Comparison of ENCODE assay signal across 13 mouse cellular contexts in genomic region chr2:127991656-127992055, GRCm38 (mm10).
DNase-seq lines count a peak whose midpoint lies in the region; ATAC-seq and TF ChIP-seq lines count a peak whose summit lies in the region.
"Had no signal": no experiment of that assay in that cellular context is flagged by ENCODE, and none has a peak within 500 bp of the region (broad histone marks: within the 10 kb centered on the region; RNA-seq: fewer than 3 reads in every experiment).

No protein-coding gene starts in this region.

- H3K27me3 ChIP-seq in heart, adult 2 months (ENCODE audit: control insufficient read depth, insufficient read depth, low read length) = no peaks in the 10 kb centered on the region
- no peaks in the 10 kb centered on the region for H3K27me3 ChIP-seq in heart, embryonic 11.5 days (ENCODE audit: control insufficient read depth, insufficient read depth, low read length)
- no peaks in the 10 kb centered on the region for H3K27me3 ChIP-seq in midbrain, embryonic 11.5 days (ENCODE audit: control insufficient read depth, insufficient read depth, low read length)
- H3K27me3 ChIP-seq: forebrain, embryonic 13.5 days; hindbrain, embryonic 15.5 days; liver, embryonic 12.5 days; midbrain, embryonic 15.5 days; stomach, embryonic 15.5 days had no signal

- TF ChIP-seq CTCF in heart, adult 2 months (IDR thresholded peaks at IDR 0.05) = no peak

- H3K36me3 ChIP-seq in heart, adult 2 months (ENCODE audit: control insufficient read depth, insufficient read depth, low read length) = no peaks in the 10 kb centered on the region
- H3K36me3 ChIP-seq in heart, embryonic 11.5 days (ENCODE audit: control insufficient read depth, insufficient read depth, low read length) = no peaks in the 10 kb centered on the region
- no peaks in the 10 kb centered on the region for H3K36me3 ChIP-seq in midbrain, embryonic 11.5 days (ENCODE audit: control insufficient read depth, insufficient read depth, low read length)
- H3K36me3 ChIP-seq: hindbrain, embryonic 15.5 days; liver, embryonic 12.5 days; midbrain, embryonic 15.5 days; stomach, embryonic 15.5 days had no signal

- TF ChIP-seq POLR2A in heart, adult 2 months (IDR thresholded peaks at IDR 0.05; ENCODE audit: insufficient read depth, low read depth, low read length) = no peak

- no peak overlapping the region for H3K9ac ChIP-seq in heart, adult 2 months (ENCODE audit: low read depth, low read length)
- no peak overlapping the region for H3K9ac ChIP-seq in heart, embryonic 11.5 days (ENCODE audit: low read depth, low read length)
- H3K9ac ChIP-seq in midbrain, embryonic 11.5 days (ENCODE audit: low read length) = no peak overlapping the region
- H3K9ac ChIP-seq: forebrain, embryonic 13.5 days; hindbrain, embryonic 15.5 days; liver, embryonic 12.5 days; midbrain, embryonic 15.5 days; stomach, embryonic 15.5 days had no signal

- H3K4me3 ChIP-seq in heart, adult 2 months = no peak overlapping the region
- H3K4me3 ChIP-seq in heart, embryonic 11.5 days (ENCODE audit: low read depth, low read length) = no peak overlapping the region
- no peak overlapping the region for H3K4me3 ChIP-seq in midbrain, embryonic 11.5 days (ENCODE audit: low read depth, low read length)
- H3K4me3 ChIP-seq: forebrain, embryonic 13.5 days; hindbrain, embryonic 15.5 days; liver, embryonic 12.5 days; midbrain, embryonic 15.5 days; stomach, embryonic 15.5 days had no signal

- intact Hi-C loops in heart, adult 2 months (cut with DNase I) = no loop called here
- intact Hi-C loops in heart, postnatal 10 days (cut with DNase I) = no loop called here

- DNase-seq in heart, adult 2 months = peak; percentile 43 to 56
- peak; percentile 38 for DNase-seq in gastrocnemius, postnatal 25 days
- peak; percentile 42 to 45 for DNase-seq in heart, postnatal 10 days
- DNase-seq in lung, postnatal 14 days = peak; percentile 40
- no peak for DNase-seq in cerebellum, adult 11-12 months
- no peak for DNase-seq in midbrain, embryonic 11.5 days (ENCODE audit: low spot score, missing footprints)
- DNase-seq: layer of hippocampus, postnatal 36 days had no signal

- no peaks in the 10 kb centered on the region for H3K9me3 ChIP-seq in heart, embryonic 11.5 days (replicated peaks; ENCODE audit: control insufficient read depth, low read length)
- no peaks in the 10 kb centered on the region for H3K9me3 ChIP-seq in midbrain, embryonic 11.5 days (ENCODE audit: control insufficient read depth, low read length)
- H3K9me3 ChIP-seq: forebrain, embryonic 13.5 days; hindbrain, embryonic 15.5 days; liver, embryonic 12.5 days; midbrain, embryonic 15.5 days; stomach, embryonic 15.5 days had no signal

- TF ChIP-seq EP300 in heart, adult 2 months (IDR thresholded peaks at IDR 0.05; ENCODE audit: insufficient read depth, low read depth, low read length) = no peak

- no peak overlapping the region for H3K4me2 ChIP-seq in heart, embryonic 11.5 days
- H3K4me2 ChIP-seq in midbrain, embryonic 11.5 days = no peak overlapping the region
- H3K4me2 ChIP-seq: forebrain, embryonic 13.5 days; hindbrain, embryonic 15.5 days; liver, embryonic 12.5 days; midbrain, embryonic 15.5 days; stomach, embryonic 15.5 days had no signal

- no peak for ATAC-seq in heart, embryonic 11.5 days (replicated peaks; ENCODE audit: insufficient number of reproducible peaks, low FRiP score, low TSS enrichment)
- ATAC-seq in midbrain, embryonic 11.5 days (ENCODE audit: low FRiP score) = no peak
- ATAC-seq: forebrain, embryonic 13.5 days; liver, embryonic 12.5 days; midbrain, embryonic 15.5 days had no signal

- H3K27ac ChIP-seq in heart, adult 2 months = no peak overlapping the region
- H3K27ac ChIP-seq in heart, embryonic 11.5 days (ENCODE audit: low read depth, low read length) = no peak overlapping the region
- no peak overlapping the region for H3K27ac ChIP-seq in midbrain, embryonic 11.5 days (ENCODE audit: low read depth, low read length)
- H3K27ac ChIP-seq: forebrain, embryonic 13.5 days; hindbrain, embryonic 15.5 days; liver, embryonic 12.5 days; midbrain, embryonic 15.5 days; stomach, embryonic 15.5 days had no signal

- H3K79me2 ChIP-seq in heart, adult 2 months (replicated peaks; ENCODE audit: control insufficient read depth, insufficient read depth, low read length) = no peaks in the 10 kb centered on the region

- H3K4me1 ChIP-seq in heart, adult 2 months (ENCODE audit: control insufficient read depth, insufficient read depth, low read length) = 0 out of 2 replicates have a peak, but pooled peaks cover 1% of the 10 kb centered on the region
- H3K4me1 ChIP-seq in heart, embryonic 11.5 days (ENCODE audit: control insufficient read depth, insufficient read depth, low read length) = no peaks in the 10 kb centered on the region
- no peaks in the 10 kb centered on the region for H3K4me1 ChIP-seq in midbrain, embryonic 11.5 days (ENCODE audit: control insufficient read depth, insufficient read depth, low read length)
- H3K4me1 ChIP-seq: forebrain, embryonic 13.5 days; hindbrain, embryonic 15.5 days; liver, embryonic 12.5 days; midbrain, embryonic 15.5 days; stomach, embryonic 15.5 days had no signal

- 60% methylated on average over 1 of the region's 1 CpGs for WGBS in heart, adult 2 months
- 79% methylated on average over 1 of the region's 1 CpGs for whole genome bisulfite sequencing in heart, embryonic 11.5 days (ENCODE audit: insufficient replicate concordance)
- 82% methylated on average over 1 of the region's 1 CpGs for WGBS in midbrain, embryonic 11.5 days

Comparison
In these comparisons a context has a peak if more than half of its experiments do, and no peak if none do; other contexts are left out.
1. DNase-seq: peak in heart, adult 2 months (2 of 2), gastrocnemius, postnatal 25 days (single experiment), heart, postnatal 10 days (2 of 2) and lung, postnatal 14 days (single experiment); none in cerebellum, adult 11-12 months (single experiment) and midbrain, embryonic 11.5 days (single experiment).